Mouse (Mus musculus) heart, postnatal 0 days (tissue): Measurements from ENCODE around the gene Casc1. TPM values are rescaled to one million over a fixed set of nuclear protein-coding genes. Genes with fewer than 3 reads are reported as not detected.

Experiments used
- ATAC-seq: fragments of 200-750 bp; cut with Nextera tagmentation; 2 replicates; pipeline ENCODE4 v1.8.0; 2017; ENCODE audit warnings: low read depth, moderate number of reproducible peaks, moderate library complexity; ENCODE audit not compliant: insufficient read depth
- DNase-seq: peaks from one replicate; pipeline ENCODE4 v3.0.0-alpha.2; 2016; ENCODE audit warnings: low spot score
- H3K27ac ChIP-seq: fragments of 300-500 bp; sonication (generic); 2 replicates; pipeline ENCODE4 v1.5.1; 2014; ENCODE audit warnings: low read depth, mild to moderate bottlenecking
- H3K27me3 ChIP-seq: fragments of 300-500 bp; sonication (generic); 2 replicates; pipeline ENCODE4 v1.6.1; 2014; ENCODE audit warnings: low read length, mixed read lengths; ENCODE audit not compliant: control insufficient read depth, insufficient read depth
- H3K36me3 ChIP-seq: fragments of 300-500 bp; sonication (generic); replicated peaks from 2 replicates; pipeline ENCODE4 v1.6.1; 2014; ENCODE audit warnings: low read length, mixed read lengths; ENCODE audit not compliant: control insufficient read depth, insufficient read depth
- H3K4me1 ChIP-seq: fragments of 300-500 bp; sonication (generic); 2 replicates; pipeline ENCODE4 v1.6.1; 2014; ENCODE audit warnings: antibody characterized with exemption; ENCODE audit not compliant: control insufficient read depth, insufficient read depth
- H3K4me2 ChIP-seq: fragments of 300-500 bp; sonication (generic); 2 replicates; pipeline ENCODE4 v1.6.1; 2014; ENCODE audit warnings: low read depth, mild to moderate bottlenecking, low read length, moderate library complexity
- H3K4me3 ChIP-seq: fragments of 300-500 bp; sonication (generic); 2 replicates; pipeline ENCODE4 v1.5.1; 2014; ENCODE audit warnings: low read depth, low read length
- H3K9ac ChIP-seq: fragments of 300-500 bp; sonication (generic); replicated peaks from 2 replicates; pipeline ENCODE4 v1.6.1; 2014; ENCODE audit warnings: low read depth, low read length, mixed read lengths
- H3K9me3 ChIP-seq: fragments of 300-500 bp; sonication (generic); replicated peaks from 2 replicates; pipeline ENCODE4 v1.6.1; 2016; ENCODE audit warnings: low read length; ENCODE audit not compliant: control insufficient read depth
- CTCF ChIP-seq: IDR thresholded peaks from 2 replicates; pipeline ENCODE4 v1.5.1; 2016; ENCODE audit warnings: antibody characterized with exemption, control low read depth, low read depth
- EP300 ChIP-seq: IDR thresholded peaks from 2 replicates; pipeline ENCODE4 v1.6.1; 2016; ENCODE audit warnings: antibody characterized with exemption, low read depth
- WGBS: fragments of 180-500 bp; shearing (Covaris S2); extraction: QIAGEN DNeasy Blood & Tissue Kit; methylation state at CpG from one replicate; pipeline ENCODE4 v1.1.7; 2014; 5-methylcytosine and 5-hydroxymethylcytosine counted together
- polyA plus RNA-seq: library from polyadenylated mRNA; unstranded; fragments of >200 nt; fragmentation: Nextera tagmentation; extraction: Ambion mirVana; gene quantifications from 2 replicates; pipeline ENCODE4 v1.2.1, GENCODE M21; 2015
- total RNA-seq: library from RNA; depleted of rRNA; stranded (reverse); fragments of >200 nt; gene quantifications from 2 replicates; pipeline ENCODE4 v1.2.3, GENCODE M21; 2014; ENCODE audit warnings: low replicate concordance

Gene Casc1
- total and polyA plus RNA-seq, 2 experiments from 2014 or later = 0.08 to 0.42 TPM

GRCm38 (mm10) chr6:145186096-145186495 lies 24.7 kb downstream of the Casc1 start:
- H3K36me3 ChIP-seq = no peaks in the 10 kb centered on the region; the same call in none of the 2 replicates
- H3K27ac ChIP-seq = no peak overlapping the region
- DNase-seq = no peak
- no peaks in the 10 kb centered on the region for H3K27me3 ChIP-seq
- no peak overlapping the region for H3K4me2 ChIP-seq
- H3K9me3 ChIP-seq = no peaks in the 10 kb centered on the region
- 92% methylated on average over 1 of the region's 1 CpGs for WGBS
- no peak for TF ChIP-seq CTCF
- no peak for TF ChIP-seq EP300
- ATAC-seq = no peak
- H3K4me1 ChIP-seq = peaks cover 10% of the 10 kb centered on the region; the same call in 1 of the 2 replicates
- H3K4me3 ChIP-seq = no peak overlapping the region
- H3K9ac ChIP-seq = no peak overlapping the region

DNA sequence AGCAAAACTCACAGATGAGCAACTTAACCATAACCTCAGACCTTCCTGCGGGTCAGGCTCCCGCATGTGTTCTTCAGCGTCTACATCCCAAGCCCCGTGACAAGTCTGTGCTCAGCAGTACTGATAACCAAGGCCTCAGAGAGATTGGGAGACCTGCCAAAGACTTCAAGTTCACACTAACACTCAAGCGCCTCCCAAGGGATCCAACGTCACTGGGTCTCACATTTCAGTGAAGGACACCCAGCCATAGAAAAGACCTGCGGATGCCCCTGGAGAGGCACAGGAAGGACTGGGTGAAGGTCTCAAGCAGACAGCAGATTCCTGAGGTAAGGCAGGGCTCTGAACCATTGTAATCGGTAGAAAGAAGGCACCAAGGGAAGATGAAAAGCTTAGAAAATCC lies 28.8 kb downstream of the Casc1 start:
- no peaks in the 10 kb centered on the region for H3K9me3 ChIP-seq
- peak; percentile 91 for DNase-seq
- peak overlapping the region; percentile 71 for H3K27ac ChIP-seq
- WGBS = 12% methylated on average over 8 of the region's 8 CpGs
- H3K4me2 ChIP-seq = peak overlapping the region; percentile 49
- TF ChIP-seq EP300 (no peak), CTCF (no peak)
- H3K4me1 ChIP-seq = peaks cover 10% of the 10 kb centered on the region; the same call in 1 of the 2 replicates
- H3K9ac ChIP-seq = peak overlapping the region; percentile 28
- peak; percentile 82 for ATAC-seq
- H3K27me3 ChIP-seq = no peaks in the 10 kb centered on the region
- H3K4me3 ChIP-seq = peak overlapping the region; percentile 41
- H3K36me3 ChIP-seq = no peaks in the 10 kb centered on the region

- ATAC-seq = no peak
- WGBS = 48% methylated on average over 6 of the region's 6 CpGs
Observed at GRCm38 (mm10) chr6:145179665-145180064, 31.1 kb downstream of the Casc1 start.

GRCm38 (mm10) chr6:145176474-145176873 lies 34.3 kb downstream of the Casc1 start:
- Histone ChIP-seq H3K4me3 (no peak overlapping the region), H3K9me3 (no peaks in the 10 kb centered on the region), H3K36me3 (no peaks in the 10 kb centered on the region), H3K27ac (no peak overlapping the region), H3K27me3 (peaks cover 7% of the 10 kb centered on the region; the same call in 1 of the 2 replicates), H3K9ac (no peak overlapping the region), H3K4me1 (peaks cover 20% of the 10 kb centered on the region), H3K4me2 (no peak overlapping the region)
- TF ChIP-seq CTCF (no peak), EP300 (no peak)
- no peak for ATAC-seq
- WGBS = 72% methylated on average over 10 of the region's 10 CpGs
- no peak for DNase-seq

More at GRCm38 (mm10) chr6:145179665-145180064, 31.1 kb downstream of the Casc1 start:
- DNase-seq = no peak
- Histone ChIP-seq H3K27ac (no peak overlapping the region), H3K27me3 (peaks cover 7% of the 10 kb centered on the region; the same call in 1 of the 2 replicates), H3K4me3 (no peak overlapping the region), H3K36me3 (no peaks in the 10 kb centered on the region), H3K9ac (no peak overlapping the region), H3K4me1 (peaks cover 10% of the 10 kb centered on the region), H3K4me2 (no peak overlapping the region), H3K9me3 (no peaks in the 10 kb centered on the region)
- TF ChIP-seq CTCF (peak; percentile 75), EP300 (no peak)

DNA sequence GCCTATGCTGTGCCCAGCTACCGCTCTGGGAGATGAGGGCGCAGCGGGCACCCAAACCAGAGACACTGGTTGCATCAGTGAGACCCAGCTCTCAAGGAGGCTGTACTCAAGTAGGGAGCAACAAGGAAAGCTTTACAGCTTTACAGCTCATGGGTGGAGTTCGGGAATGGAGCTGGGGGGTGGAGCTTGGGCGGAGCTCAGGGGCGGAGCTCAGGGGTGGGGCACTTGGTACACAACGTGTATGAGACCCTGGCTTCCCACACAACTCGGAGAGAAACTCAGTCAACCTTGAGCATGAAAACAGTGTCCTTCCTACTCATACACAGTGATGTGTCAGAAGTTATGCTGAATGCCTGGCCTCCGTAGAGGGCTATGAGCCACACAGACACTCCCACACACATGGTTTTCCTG lies 35.2 kb downstream of the Casc1 start:
- peaks cover 20% of the 10 kb centered on the region for H3K4me1 ChIP-seq

DNA sequence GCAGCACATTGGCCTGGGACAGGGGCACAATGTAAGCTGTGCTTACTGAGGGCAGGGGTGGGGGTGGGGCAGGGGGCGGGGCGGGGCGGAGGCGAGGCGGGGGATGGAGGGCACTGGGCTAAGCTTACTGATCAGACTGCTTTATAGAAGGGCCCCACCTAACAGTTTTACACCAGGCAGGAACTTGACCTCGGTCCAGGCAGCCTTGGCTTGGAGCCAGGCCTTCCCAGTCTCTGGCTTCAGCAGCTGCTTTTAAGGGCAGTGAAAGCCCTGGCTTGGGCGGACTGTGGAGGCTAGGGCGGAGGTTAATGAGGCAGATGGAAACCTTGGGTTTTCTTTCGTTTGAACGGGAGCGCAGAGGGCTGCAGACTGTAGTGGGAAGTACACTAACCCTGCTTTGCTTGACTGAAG lies 37.0 kb downstream of the Casc1 start:
- peaks cover 7% of the 10 kb centered on the region; the same call in 1 of the 2 replicates for H3K27me3 ChIP-seq
- TF ChIP-seq EP300 = no peak
- no peak for TF ChIP-seq CTCF
- no peaks in the 10 kb centered on the region for H3K36me3 ChIP-seq
- 8% methylated on average over 11 of the region's 11 CpGs for WGBS
- peaks cover 20% of the 10 kb centered on the region for H3K4me1 ChIP-seq
- peak overlapping the region; percentile 26; the same call in 1 of the 2 replicates for H3K27ac ChIP-seq
- peak overlapping the region; percentile 14 for H3K4me2 ChIP-seq
- peak overlapping the region; percentile 6; the same call in 1 of the 2 replicates for H3K9ac ChIP-seq
- no peaks in the 10 kb centered on the region for H3K9me3 ChIP-seq
- ATAC-seq = peak; percentile 76
- H3K4me3 ChIP-seq = no peak overlapping the region
- peak; percentile 72 for DNase-seq

More for the DNA sequence above, 35.2 kb downstream of the Casc1 start:
- H3K9me3 ChIP-seq = no peaks in the 10 kb centered on the region
- TF ChIP-seq EP300 = no peak
- no peak for TF ChIP-seq CTCF
- ATAC-seq = no peak
- no peaks in the 10 kb centered on the region for H3K36me3 ChIP-seq
- no peak for DNase-seq
- WGBS = 45% methylated on average over 9 of the region's 9 CpGs
- H3K27ac ChIP-seq = no peak overlapping the region
- peaks cover 7% of the 10 kb centered on the region; the same call in 1 of the 2 replicates for H3K27me3 ChIP-seq
- no peak overlapping the region for H3K4me2 ChIP-seq
- no peak overlapping the region for H3K9ac ChIP-seq
- H3K4me3 ChIP-seq = no peak overlapping the region
